Mouse (Mus musculus) liver, adult 10 weeks (tissue): ENCODE results near the gene Slc38a11. TPM values are rescaled to one million over a fixed set of nuclear protein-coding genes. Genes with fewer than 3 reads are reported as not detected.

Experiments used
- polyA plus RNA-seq: library from polyadenylated mRNA; stranded (reverse); fragments of 350-450 nt; fragmentation: Illumina TruSeq; extraction: RNeasy Lipid Tissue Mini Kit (QIAGEN cat#74804); gene quantifications from one replicate; pipeline ENCODE4 v1.2.3, GENCODE M21; 2014; ENCODE audit warnings: low read depth, low replicate concordance

Gene Slc38a11
- not detected for polyA plus RNA-seq

GRCm38 (mm10) chr2:65363828-65364497 is at the start of gene Slc38a11:
Gene Slc38a11, minus strand, starts transcription at chr2:65364034.

Other genes with a start within 250 kb of the Slc38a11 start
- gene Cobll1, start 124.6 kb downstream of the Slc38a11 start, polyA plus RNA-seq = 32.1 TPM
- gene Scn3a, start 203.6 kb upstream of the Slc38a11 start, polyA plus RNA-seq = 0.03 TPM